Mouse (Mus musculus) forebrain, embryonic 11.5 days (tissue): ENCODE measurements around the gene Palld. TPM values are rescaled to one million over a fixed set of nuclear protein-coding genes. Genes with fewer than 3 reads are reported as not detected.

Experiments
- ATAC-seq: fragments of 200-750 bp; cut with Nextera tagmentation; replicated peaks from 2 replicates; pipeline ENCODE4 v1.8.0; 2017; ENCODE audit warnings: moderate TSS enrichment; ENCODE audit not compliant: low FRiP score
- DNase-seq: peaks from one replicate; pipeline ENCODE4 v3.0.0-alpha.2; 2017; ENCODE audit warnings: low spot score
- H3K27ac ChIP-seq: fragments of 300-500 bp; sonication (generic); 2 replicates; pipeline ENCODE4 v1.5.1; 2014; ENCODE audit warnings: low read depth, low read length
- H3K27me3 ChIP-seq: fragments of 300-500 bp; sonication (generic); 2 replicates; pipeline ENCODE4 v1.6.1; 2014; ENCODE audit warnings: mild to moderate bottlenecking, low read length, mixed read lengths; ENCODE audit not compliant: control insufficient read depth, insufficient read depth
- H3K36me3 ChIP-seq: fragments of 300-500 bp; sonication (generic); 2 replicates; pipeline ENCODE4 v1.6.1; 2014; ENCODE audit warnings: mild to moderate bottlenecking, low read length, moderate library complexity, mixed read lengths; ENCODE audit not compliant: control insufficient read depth, insufficient read depth
- H3K4me1 ChIP-seq: fragments of 300-500 bp; sonication (generic); replicated peaks from 2 replicates; pipeline ENCODE4 v1.6.1; 2014; ENCODE audit warnings: low read length, mixed read lengths; ENCODE audit not compliant: control insufficient read depth, insufficient read depth
- H3K4me2 ChIP-seq: fragments of 300-500 bp; sonication (generic); 2 replicates; pipeline ENCODE4 v1.6.1; 2014; ENCODE audit warnings: low read depth, mild to moderate bottlenecking, low read length, moderate library complexity, mixed read lengths; ENCODE audit not compliant: severe bottlenecking
- H3K4me3 ChIP-seq: fragments of 300-500 bp; sonication (generic); 2 replicates; pipeline ENCODE4 v1.5.1; 2014; ENCODE audit warnings: low read depth, low read length
- H3K9ac ChIP-seq: fragments of 300-500 bp; sonication (generic); 2 replicates; pipeline ENCODE4 v1.6.1; 2014; ENCODE audit warnings: low read length
- H3K9me3 ChIP-seq: fragments of 300-500 bp; sonication (generic); 2 replicates; pipeline ENCODE4 v1.6.1; 2016; ENCODE audit warnings: low read length, mixed read lengths; ENCODE audit not compliant: control insufficient read depth
- WGBS: fragments of 180-500 bp; shearing (Covaris S2); extraction: QIAGEN DNeasy Blood & Tissue Kit; methylation state at CpG from one replicate; pipeline ENCODE4 v1.1.7; 2014; 5-methylcytosine and 5-hydroxymethylcytosine counted together
- polyA plus RNA-seq: library from polyadenylated mRNA; unstranded; fragments of >200 nt; fragmentation: Nextera tagmentation; extraction: Ambion mirVana; gene quantifications from 2 replicates; pipeline ENCODE4 v1.2.1, GENCODE M21; 2014

Gene Palld
- polyA plus RNA-seq, 1 experiment from 2014 or later = 56.7 TPM

GRCm38 (mm10) chr8:61625656-61626210 is 276.8 kb downstream of the Palld start:
- H3K36me3 ChIP-seq = no peaks in the 10 kb centered on the region
- H3K9ac ChIP-seq = no peak overlapping the region
- H3K4me1 ChIP-seq = peaks cover 6% of the 10 kb centered on the region; the same call in 1 of the 2 replicates
- H3K4me2 ChIP-seq = no peak overlapping the region
- ATAC-seq = no peak
- H3K4me3 ChIP-seq = no peak overlapping the region
- no peaks in the 10 kb centered on the region for H3K27me3 ChIP-seq
- no peak overlapping the region for H3K27ac ChIP-seq
- peak; percentile 17 for DNase-seq
- 93% methylated on average over 8 of the region's 8 CpGs for WGBS
- no peaks in the 10 kb centered on the region for H3K9me3 ChIP-seq

- peaks cover 6% of the 10 kb centered on the region; the same call in 1 of the 2 replicates for H3K4me1 ChIP-seq
- DNase-seq = peak; percentile 50
- no peak overlapping the region for H3K27ac ChIP-seq
- no peaks in the 10 kb centered on the region for H3K36me3 ChIP-seq
- WGBS = 23% methylated on average over 12 of the region's 12 CpGs
- no peak overlapping the region for H3K4me3 ChIP-seq
- H3K9ac ChIP-seq = no peak overlapping the region
- H3K4me2 ChIP-seq = no peak overlapping the region
- no peaks in the 10 kb centered on the region for H3K27me3 ChIP-seq
- peak; percentile 73 for ATAC-seq
- no peaks in the 10 kb centered on the region for H3K9me3 ChIP-seq
Observed at GRCm38 (mm10) chr8:61623485-61624417, 278.7 kb downstream of the Palld start.

GRCm38 (mm10) chr8:61621300-61621699 is 281.2 kb downstream of the Palld start:
- Histone ChIP-seq H3K36me3 (no peaks in the 10 kb centered on the region), H3K4me3 (no peak overlapping the region), H3K27me3 (no peaks in the 10 kb centered on the region), H3K9me3 (no peaks in the 10 kb centered on the region), H3K4me2 (no peak overlapping the region), H3K27ac (no peak overlapping the region), H3K4me1 (peaks cover 6% of the 10 kb centered on the region; the same call in 1 of the 2 replicates), H3K9ac (no peak overlapping the region)
- peak; percentile 26 for DNase-seq
- WGBS = 85% methylated on average over 3 of the region's 3 CpGs
- no peak for ATAC-seq

- H3K27me3 ChIP-seq = no peaks in the 10 kb centered on the region
- peak; percentile 29 for DNase-seq
- 88% methylated on average over 2 of the region's 2 CpGs for WGBS
- no peaks in the 10 kb centered on the region for H3K9me3 ChIP-seq
- no peaks in the 10 kb centered on the region for H3K4me1 ChIP-seq
- no peaks in the 10 kb centered on the region for H3K36me3 ChIP-seq
- H3K4me3 ChIP-seq = no peak overlapping the region
- H3K27ac ChIP-seq = no peak overlapping the region
- ATAC-seq = no peak
- H3K4me2 ChIP-seq = no peak overlapping the region
- no peak overlapping the region for H3K9ac ChIP-seq
Observed at GRCm38 (mm10) chr8:61617651-61618050, 284.8 kb downstream of the Palld start.

GRCm38 (mm10) chr8:61617049-61617448 is 285.4 kb downstream of the Palld start:
- H3K4me3 ChIP-seq = no peak overlapping the region
- DNase-seq (peak; percentile 8), ATAC-seq (no peak)
- H3K36me3 ChIP-seq = no peaks in the 10 kb centered on the region
- H3K27ac ChIP-seq = no peak overlapping the region
- H3K9ac ChIP-seq = no peak overlapping the region
- H3K4me2 ChIP-seq = no peak overlapping the region
- H3K9me3 ChIP-seq = no peaks in the 10 kb centered on the region
- 87% methylated on average over 3 of the region's 3 CpGs for WGBS
- no peaks in the 10 kb centered on the region for H3K4me1 ChIP-seq
- H3K27me3 ChIP-seq = no peaks in the 10 kb centered on the region

- no peak overlapping the region for H3K9ac ChIP-seq
- ATAC-seq (no peak), DNase-seq (peak; percentile 44)
- no peaks in the 10 kb centered on the region for H3K4me1 ChIP-seq
- WGBS = 83% methylated on average over 9 of the region's 9 CpGs
- H3K4me3 ChIP-seq = no peak overlapping the region
- no peaks in the 10 kb centered on the region for H3K9me3 ChIP-seq
- 0 out of 2 replicates have a peak overlapping the region, but pooled peaks have one; percentile 2 for H3K27ac ChIP-seq
- H3K27me3 ChIP-seq = no peaks in the 10 kb centered on the region
- H3K36me3 ChIP-seq = no peaks in the 10 kb centered on the region
- no peak overlapping the region for H3K4me2 ChIP-seq
Observed at GRCm38 (mm10) chr8:61615711-61616697, 286.5 kb downstream of the Palld start.

GRCm38 (mm10) chr8:61611741-61612140 is 290.7 kb downstream of the Palld start:
- H3K4me1 ChIP-seq = peaks cover 2% of the 10 kb centered on the region
- H3K9me3 ChIP-seq = no peaks in the 10 kb centered on the region
- no peaks in the 10 kb centered on the region for H3K27me3 ChIP-seq
- DNase-seq = no peak
- no peak overlapping the region for H3K4me3 ChIP-seq
- WGBS = 90% methylated on average over 6 of the region's 6 CpGs
- ATAC-seq = no peak
- no peak overlapping the region for H3K27ac ChIP-seq
- no peak overlapping the region for H3K4me2 ChIP-seq
- no peak overlapping the region for H3K9ac ChIP-seq
- no peaks in the 10 kb centered on the region for H3K36me3 ChIP-seq

GRCm38 (mm10) chr8:61611077-61611476 is 291.4 kb downstream of the Palld start:
- ATAC-seq = no peak
- no peaks in the 10 kb centered on the region for H3K9me3 ChIP-seq
- WGBS = 88% methylated on average over 7 of the region's 7 CpGs
- H3K4me2 ChIP-seq = no peak overlapping the region
- no peak overlapping the region for H3K9ac ChIP-seq
- no peak overlapping the region for H3K4me3 ChIP-seq
- H3K27me3 ChIP-seq = no peaks in the 10 kb centered on the region
- H3K36me3 ChIP-seq = no peaks in the 10 kb centered on the region
- DNase-seq = no peak
- H3K27ac ChIP-seq = no peak overlapping the region
- peaks cover 2% of the 10 kb centered on the region for H3K4me1 ChIP-seq
